Mouse (Mus musculus) embryonic facial prominence, embryonic 13.5 days (tissue): ENCODE results near the gene Cog7. TPM values are rescaled to one million over a fixed set of nuclear protein-coding genes. Genes with fewer than 3 reads are reported as not detected.

Experiments used
- ATAC-seq: fragments of 200-750 bp; cut with Nextera tagmentation; 2 replicates; pipeline ENCODE4 v1.8.0; 2017; ENCODE audit warnings: low read depth; ENCODE audit not compliant: insufficient number of reproducible peaks, insufficient read depth, low FRiP score, low TSS enrichment
- H3K27ac ChIP-seq: fragments of 300-500 bp; sonication (generic); 2 replicates; pipeline ENCODE4 v1.5.1; 2015; ENCODE audit warnings: moderate library complexity, mild to moderate bottlenecking, inconsistent platforms
- H3K27me3 ChIP-seq: fragments of 300-500 bp; sonication (generic); 2 replicates; pipeline ENCODE4 v1.6.1; 2015; ENCODE audit warnings: mild to moderate bottlenecking, inconsistent platforms
- H3K36me3 ChIP-seq: fragments of 300-500 bp; sonication (generic); 2 replicates; pipeline ENCODE4 v1.6.1; 2015; ENCODE audit warnings: mild to moderate bottlenecking, inconsistent platforms
- H3K4me1 ChIP-seq: fragments of 300-500 bp; sonication (generic); 2 replicates; pipeline ENCODE4 v1.6.1; 2015; ENCODE audit warnings: inconsistent platforms
- H3K4me2 ChIP-seq: fragments of 300-500 bp; sonication (generic); 2 replicates; pipeline ENCODE4 v1.6.1; 2015; ENCODE audit warnings: moderate library complexity, mild to moderate bottlenecking, inconsistent platforms
- H3K4me3 ChIP-seq: fragments of 300-500 bp; sonication (generic); 2 replicates; pipeline ENCODE4 v1.5.1; 2015; ENCODE audit warnings: mild to moderate bottlenecking, inconsistent platforms
- H3K9ac ChIP-seq: fragments of 300-500 bp; sonication (generic); 2 replicates; pipeline ENCODE4 v1.6.1; 2015; ENCODE audit warnings: mild to moderate bottlenecking, inconsistent platforms
- H3K9me3 ChIP-seq: fragments of 300-500 bp; sonication (generic); 2 replicates; pipeline ENCODE4 v1.6.1; 2016; ENCODE audit warnings: inconsistent platforms
- WGBS: fragments of 180-500 bp; shearing (Covaris S2); methylation state at CpG from one replicate; pipeline ENCODE4 v1.1.7; 2015; ENCODE audit warnings: mixed read lengths; 5-methylcytosine and 5-hydroxymethylcytosine counted together
- polyA plus RNA-seq: library from polyadenylated mRNA; unstranded; fragments of >200 nt; fragmentation: Nextera tagmentation; extraction: Ambion mirVana; gene quantifications from 2 replicates; pipeline ENCODE4 v1.2.1, GENCODE M21; 2015

Cog7 gene
- polyA plus RNA-seq, 1 experiment from 2014 or later = 24.8 TPM

- H3K27me3 ChIP-seq = no peaks in the 10 kb centered on the region
- H3K36me3 ChIP-seq = no peaks in the 10 kb centered on the region
- 87% methylated on average over 7 of the region's 7 CpGs for WGBS
- no peaks in the 10 kb centered on the region for H3K9me3 ChIP-seq
- no peak overlapping the region for H3K4me2 ChIP-seq
- no peak overlapping the region for H3K27ac ChIP-seq
- no peak overlapping the region for H3K4me3 ChIP-seq
- no peak overlapping the region for H3K9ac ChIP-seq
- H3K4me1 ChIP-seq = no peaks in the 10 kb centered on the region
- no peak for ATAC-seq
Observed at GRCm38 (mm10) chr7:121836827-121837226, 144.7 kb downstream of the Cog7 start.

GRCm38 (mm10) chr7:121835392-121835791 is 146.1 kb downstream of the Cog7 start:
- no peak overlapping the region for H3K4me3 ChIP-seq
- 83% methylated on average over 7 of the region's 7 CpGs for WGBS
- H3K27ac ChIP-seq = no peak overlapping the region
- no peaks in the 10 kb centered on the region for H3K9me3 ChIP-seq
- H3K4me2 ChIP-seq = no peak overlapping the region
- no peaks in the 10 kb centered on the region for H3K4me1 ChIP-seq
- H3K9ac ChIP-seq = no peak overlapping the region
- no peaks in the 10 kb centered on the region for H3K36me3 ChIP-seq
- H3K27me3 ChIP-seq = no peaks in the 10 kb centered on the region
- no peak for ATAC-seq

Other genes starting within 250 kb of the Cog7 start
- 0.98 and 1.2 TPM in 2 replicates for gene Scnn1g, start 247.2 kb downstream of the Cog7 start, polyA plus RNA-seq
- gene Scnn1b, start 116.7 kb downstream of the Cog7 start, polyA plus RNA-seq = 0.23 and 0.37 TPM in 2 replicates
- 96.7 and 96.9 TPM in 2 replicates for gene Gga2, start 39.5 kb upstream of the Cog7 start, polyA plus RNA-seq
- 73.4 and 76.9 TPM in 2 replicates for gene Ubfd1, start 85.5 kb upstream of the Cog7 start, polyA plus RNA-seq
- 14.4 and 14.7 TPM in 2 replicates for gene Ears2, start 85.6 kb upstream of the Cog7 start, polyA plus RNA-seq
- 623 and 680 TPM in 2 replicates for gene Ndufab1, start 120.2 kb upstream of the Cog7 start, polyA plus RNA-seq
- gene Palb2, start 151.3 kb upstream of the Cog7 start, polyA plus RNA-seq = 14.7 and 16.2 TPM in 2 replicates
- gene Dctn5, start 151.3 kb upstream of the Cog7 start, polyA plus RNA-seq = 128 and 129 TPM in 2 replicates
- gene Plk1, start 177.7 kb upstream of the Cog7 start, polyA plus RNA-seq = 112 and 125 TPM in 2 replicates
- not detected in 2 replicates for gene Ern2, start 204.5 kb upstream of the Cog7 start, polyA plus RNA-seq
- 0.48 TPM in 1 of 2 replicates, not detected in the other for gene Chp2, start 237.8 kb upstream of the Cog7 start, polyA plus RNA-seq